Mouse (Mus musculus) heart, embryonic 16.5 days (tissue): ENCODE measurements around the gene Reep3. TPM values are rescaled to one million over a fixed set of nuclear protein-coding genes. Genes with fewer than 3 reads are reported as not detected.

Source experiments
- ATAC-seq: fragments of 200-750 bp; cut with Nextera tagmentation; replicated peaks from 2 replicates; pipeline ENCODE4 v1.8.0; 2017; ENCODE audit warnings: moderate number of reproducible peaks; ENCODE audit not compliant: insufficient read depth, low FRiP score; ENCODE audit errors: extremely low read depth
- H3K27ac ChIP-seq: fragments of 300-500 bp; sonication (generic); 2 replicates; pipeline ENCODE4 v1.5.1; 2014; ENCODE audit warnings: mild to moderate bottlenecking, low read length, control low read depth, moderate library complexity
- H3K27me3 ChIP-seq: fragments of 300-500 bp; sonication (generic); 2 replicates; pipeline ENCODE4 v1.6.1; 2014; ENCODE audit warnings: low read length, mixed read lengths; ENCODE audit not compliant: control insufficient read depth, insufficient read depth
- H3K36me3 ChIP-seq: fragments of 300-500 bp; sonication (generic); 2 replicates; pipeline ENCODE4 v1.6.1; 2014; ENCODE audit not compliant: control insufficient read depth, insufficient read depth
- H3K4me1 ChIP-seq: fragments of 300-500 bp; sonication (generic); 2 replicates; pipeline ENCODE4 v1.6.1; 2014; ENCODE audit warnings: low read length, mixed read lengths; ENCODE audit not compliant: control insufficient read depth, insufficient read depth
- H3K4me2 ChIP-seq: fragments of 300-500 bp; sonication (generic); 2 replicates; pipeline ENCODE4 v1.6.1; 2014; ENCODE audit warnings: low read depth, mild to moderate bottlenecking, control low read depth, low read length
- H3K4me3 ChIP-seq: fragments of 300-500 bp; sonication (generic); 2 replicates; pipeline ENCODE4 v1.5.1; 2014; ENCODE audit warnings: mild to moderate bottlenecking, control low read depth, low read length
- H3K9ac ChIP-seq: fragments of 300-500 bp; sonication (generic); 2 replicates; pipeline ENCODE4 v1.6.1; 2014; ENCODE audit warnings: low read length, control low read depth
- H3K9me3 ChIP-seq: fragments of 300-500 bp; sonication (generic); replicated peaks from 2 replicates; pipeline ENCODE4 v1.6.1; 2016; ENCODE audit warnings: low read length; ENCODE audit not compliant: control insufficient read depth
- WGBS: fragments of 180-500 bp; shearing (Covaris S2); extraction: QIAGEN DNeasy Blood & Tissue Kit; methylation state at CpG from one replicate; pipeline ENCODE4 v1.1.7; 2014; 5-methylcytosine and 5-hydroxymethylcytosine counted together
- polyA plus RNA-seq: library from polyadenylated mRNA; unstranded; fragments of >200 nt; fragmentation: Nextera tagmentation; extraction: Ambion mirVana; gene quantifications from 2 replicates; pipeline ENCODE4 v1.2.1, GENCODE M21; 2015

Gene Reep3
- polyA plus RNA-seq, 1 experiment from 2014 or later: 29.7 TPM

DNA sequence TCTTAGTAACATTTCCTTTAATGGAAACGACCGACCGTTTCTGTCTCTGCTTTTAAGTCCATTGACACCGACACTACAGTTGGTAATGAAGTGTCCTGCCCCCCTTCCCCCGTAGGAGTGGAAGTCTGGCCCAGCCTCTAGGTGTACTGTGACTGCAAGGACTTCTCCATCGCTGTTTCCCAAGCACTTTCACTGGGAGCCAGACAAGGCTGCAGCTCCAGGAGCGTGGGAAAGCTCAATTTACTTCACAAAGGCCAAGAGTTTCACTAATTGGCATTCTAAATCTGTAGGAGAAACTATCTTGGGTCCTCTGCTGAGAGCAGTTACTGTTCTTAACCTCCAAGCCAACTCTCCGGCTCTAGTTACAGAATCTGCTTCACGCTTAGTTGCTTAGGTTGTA lies 43.3 kb downstream of the Reep3 start:
- Histone ChIP-seq H3K27ac (0 out of 2 replicates have a peak overlapping the region, but pooled peaks have one; percentile 24), H3K9ac (no peak overlapping the region), H3K36me3 (no peaks in the 10 kb centered on the region)

DNA sequence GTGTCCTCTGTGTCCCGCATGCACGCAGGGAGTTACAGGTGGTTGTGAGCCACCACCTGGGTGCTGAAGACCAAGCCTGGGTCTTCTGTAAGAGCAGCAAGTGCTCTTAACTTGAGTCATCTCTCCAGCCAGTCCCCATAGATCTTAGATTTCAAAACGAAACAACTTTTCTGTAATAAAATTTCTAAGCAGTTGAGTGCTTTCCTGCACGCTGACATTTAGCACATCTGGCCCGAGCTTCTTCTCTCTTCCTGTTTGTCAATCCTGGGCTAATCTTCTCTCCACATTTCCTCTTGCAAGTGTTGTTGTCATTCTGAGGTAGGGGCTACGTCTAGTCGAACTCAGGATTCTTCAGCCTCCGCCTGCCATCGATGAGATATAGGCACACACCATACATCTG lies 44.3 kb downstream of the Reep3 start:
- no peaks in the 10 kb centered on the region for H3K27me3 ChIP-seq
- H3K27ac ChIP-seq: no peak overlapping the region
- H3K9ac ChIP-seq: no peak overlapping the region
- 66% methylated on average over 9 of the region's 9 CpGs for WGBS
- H3K9me3 ChIP-seq: no peaks in the 10 kb centered on the region
- peaks cover 45% of the 10 kb centered on the region for H3K4me1 ChIP-seq
- ATAC-seq: no peak
- no peaks in the 10 kb centered on the region for H3K36me3 ChIP-seq
- H3K4me3 ChIP-seq: no peak overlapping the region
- no peak overlapping the region for H3K4me2 ChIP-seq

More for the DNA sequence above, 43.3 kb downstream of the Reep3 start:
- Histone ChIP-seq H3K4me1 (peaks cover 54% of the 10 kb centered on the region), H3K4me2 (no peak overlapping the region), H3K9me3 (no peaks in the 10 kb centered on the region), H3K27me3 (no peaks in the 10 kb centered on the region), H3K4me3 (no peak overlapping the region)
- WGBS: 29% methylated on average over 9 of the region's 9 CpGs
- no peak; the same call in 1 of the 2 replicates for ATAC-seq

DNA sequence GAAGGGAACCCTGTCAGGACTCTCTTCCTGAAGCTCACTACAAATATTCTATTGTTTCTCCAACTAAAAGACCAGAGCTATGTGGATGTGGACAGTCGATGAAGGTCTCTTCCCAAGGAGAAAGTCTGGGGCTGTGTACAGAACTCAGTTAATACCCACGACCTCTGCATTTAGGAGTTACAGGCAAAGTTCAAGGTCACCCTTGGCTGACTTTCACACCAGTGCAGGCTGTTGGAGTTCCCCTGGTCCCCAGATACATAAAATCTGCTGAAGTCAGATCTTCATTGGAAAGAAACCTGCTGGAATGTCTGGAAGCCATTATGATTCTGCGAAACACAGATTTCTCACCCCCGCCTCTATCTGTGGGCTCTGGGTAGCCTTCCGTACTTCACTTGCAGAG lies 45.3 kb downstream of the Reep3 start:
- no peaks in the 10 kb centered on the region for H3K27me3 ChIP-seq
- WGBS: 78% methylated on average over 5 of the region's 5 CpGs
- H3K27ac ChIP-seq: peak overlapping the region; percentile 8; the same call in 1 of the 2 replicates
- H3K9me3 ChIP-seq: no peaks in the 10 kb centered on the region
- H3K36me3 ChIP-seq: no peaks in the 10 kb centered on the region
- H3K4me1 ChIP-seq: peaks cover 37% of the 10 kb centered on the region
- no peak overlapping the region for H3K4me2 ChIP-seq
- no peak overlapping the region for H3K4me3 ChIP-seq
- ATAC-seq: no peak
- H3K9ac ChIP-seq: no peak overlapping the region

DNA sequence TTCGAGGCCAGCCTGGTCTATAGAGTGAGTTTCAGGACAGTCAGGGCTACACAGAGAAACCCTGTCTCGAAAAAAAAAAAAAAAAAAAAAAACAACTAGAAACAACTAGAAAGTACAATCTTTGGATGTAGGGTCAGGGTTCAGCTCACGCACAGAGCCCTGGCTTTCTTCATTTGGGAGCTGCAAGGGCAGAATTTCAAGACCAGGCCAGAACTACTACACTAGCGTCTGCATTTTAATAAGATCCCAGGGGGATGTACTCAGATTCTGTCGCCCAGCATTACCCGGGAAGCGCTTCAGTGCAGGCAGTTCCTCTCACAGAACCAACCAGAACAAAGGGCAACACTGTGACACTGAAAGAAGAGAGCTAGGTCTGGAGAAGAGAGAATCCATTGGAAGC lies 46.0 kb downstream of the Reep3 start:
- no peak for ATAC-seq
- no peak overlapping the region for H3K4me3 ChIP-seq
- 78% methylated on average over 6 of the region's 7 CpGs for WGBS

DNA sequence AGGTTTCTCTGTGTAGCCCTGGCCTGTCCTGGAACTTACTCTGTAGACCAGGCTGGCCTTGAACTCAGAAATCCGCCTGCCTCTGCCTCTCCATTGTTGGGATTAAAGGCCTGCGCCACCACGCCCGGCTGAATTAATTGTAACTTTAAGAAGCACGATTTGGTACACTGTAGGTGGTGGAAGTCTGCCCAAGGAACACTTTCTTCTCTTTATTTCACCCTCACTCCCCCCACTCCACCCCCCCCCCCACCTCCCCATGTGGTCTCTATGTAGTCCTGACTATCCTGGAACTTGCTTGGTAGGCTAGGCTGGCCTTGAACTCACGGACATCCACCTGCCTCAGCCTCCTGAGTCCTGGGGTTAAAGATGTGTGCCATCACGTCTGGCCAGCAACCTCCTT lies 47.1 kb downstream of the Reep3 start:
- Histone ChIP-seq H3K4me2 (no peak overlapping the region), H3K27me3 (no peaks in the 10 kb centered on the region), H3K9ac (no peak overlapping the region), H3K36me3 (no peaks in the 10 kb centered on the region), H3K27ac (no peak overlapping the region), H3K4me1 (peaks cover 30% of the 10 kb centered on the region), H3K4me3 (no peak overlapping the region), H3K9me3 (no peaks in the 10 kb centered on the region)
- 95% methylated on average over 7 of the region's 7 CpGs for WGBS
- no peak for ATAC-seq

More for the DNA sequence above, 46.0 kb downstream of the Reep3 start:
- H3K9ac ChIP-seq: no peak overlapping the region
- H3K4me1 ChIP-seq: peaks cover 33% of the 10 kb centered on the region
- no peaks in the 10 kb centered on the region for H3K27me3 ChIP-seq
- H3K4me2 ChIP-seq: no peak overlapping the region
- H3K36me3 ChIP-seq: no peaks in the 10 kb centered on the region
- H3K27ac ChIP-seq: no peak overlapping the region
- H3K9me3 ChIP-seq: no peaks in the 10 kb centered on the region

DNA sequence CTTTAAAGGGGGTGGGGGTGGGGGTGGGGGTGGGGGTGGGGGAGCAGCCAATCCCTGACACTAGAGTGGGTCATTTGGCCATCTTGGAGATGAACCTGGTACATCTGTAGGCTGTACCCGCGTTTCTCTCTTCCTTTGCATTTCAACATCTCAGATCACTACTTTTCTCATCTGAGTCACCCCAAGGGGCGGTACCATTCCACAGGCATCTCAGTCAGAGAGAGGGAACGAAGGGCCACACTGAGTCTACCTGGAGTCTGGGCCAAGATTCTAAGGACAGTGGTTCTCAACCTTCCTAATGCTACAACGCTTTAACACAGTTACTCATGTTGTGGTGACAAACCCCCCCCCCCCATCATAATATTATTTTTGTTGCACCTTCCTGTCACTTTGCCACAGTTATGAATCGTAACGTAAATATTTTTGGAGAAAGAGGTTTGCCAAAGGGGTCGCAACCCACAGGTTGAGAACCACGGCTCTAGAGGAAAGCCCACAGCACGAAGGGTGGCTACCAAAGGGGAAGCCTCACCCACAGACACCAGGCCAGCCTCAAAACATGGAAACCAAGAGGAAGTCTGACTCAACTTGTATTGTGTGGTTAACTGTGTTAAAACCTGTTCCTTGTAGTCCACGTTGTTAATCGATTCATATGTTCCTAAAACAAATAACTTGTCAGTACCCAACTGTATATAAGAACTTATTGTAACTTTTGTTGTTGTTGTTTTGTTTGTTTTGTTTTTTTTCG lies 47.7 kb downstream of the Reep3 start:
- no peak overlapping the region for H3K27ac ChIP-seq
- H3K9ac ChIP-seq: no peak overlapping the region
- no peaks in the 10 kb centered on the region for H3K27me3 ChIP-seq
- H3K4me1 ChIP-seq: peaks cover 34% of the 10 kb centered on the region
- no peak for ATAC-seq
- no peak overlapping the region for H3K4me3 ChIP-seq
- no peaks in the 10 kb centered on the region for H3K9me3 ChIP-seq
- no peak overlapping the region for H3K4me2 ChIP-seq
- H3K36me3 ChIP-seq: no peaks in the 10 kb centered on the region
- WGBS: 79% methylated on average over 13 of the region's 13 CpGs

DNA sequence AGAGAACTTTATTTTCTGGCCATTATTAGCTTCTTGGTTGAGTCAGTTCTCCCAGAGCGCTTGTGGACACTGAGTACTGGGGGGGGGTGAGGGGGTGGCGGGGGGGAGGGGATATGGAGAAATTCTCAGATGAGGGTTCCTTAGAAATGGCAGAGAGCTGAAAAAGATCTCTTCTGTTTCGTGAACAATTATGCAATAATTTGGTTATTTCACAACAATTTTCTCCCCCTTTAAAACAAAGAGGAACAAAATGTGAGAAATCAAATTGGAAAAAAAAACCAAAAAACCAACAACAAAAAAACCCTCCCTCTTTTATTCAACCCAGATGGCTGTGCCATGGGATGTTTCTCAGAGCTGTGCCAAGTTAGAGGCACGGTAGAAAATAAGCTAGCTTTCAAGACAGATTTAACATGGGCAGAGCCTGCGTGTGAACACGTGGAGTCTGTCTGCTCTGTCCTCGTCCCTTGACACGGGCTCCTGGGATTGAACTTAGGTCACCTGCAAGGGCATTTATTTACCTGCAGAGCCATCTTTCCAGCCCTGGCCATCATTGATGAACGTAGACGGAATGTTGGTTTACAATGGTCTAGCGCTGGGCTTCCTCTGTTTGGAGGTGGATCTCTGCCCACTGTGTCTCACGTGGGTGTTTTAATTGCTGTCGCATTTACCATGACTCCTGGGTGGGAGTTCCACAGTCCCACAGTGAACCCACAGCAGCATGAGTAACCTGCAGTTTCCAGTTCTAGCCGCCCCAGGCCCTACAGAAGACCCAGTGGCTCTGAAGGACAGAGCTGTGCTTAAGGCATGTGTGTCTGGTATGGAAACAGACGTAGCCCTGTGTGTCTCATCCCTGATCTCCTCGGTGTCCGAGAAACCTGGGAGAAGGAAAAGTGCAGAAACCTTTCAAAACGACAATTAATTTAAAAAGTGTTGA lies 48.8 kb downstream of the Reep3 start:
- Histone ChIP-seq H3K4me2 (no peak overlapping the region), H3K27ac (no peak overlapping the region), H3K27me3 (no peaks in the 10 kb centered on the region), H3K36me3 (no peaks in the 10 kb centered on the region), H3K4me3 (no peak overlapping the region), H3K9ac (no peak overlapping the region), H3K9me3 (no peaks in the 10 kb centered on the region), H3K4me1 (peaks cover 27% of the 10 kb centered on the region)
- WGBS: 82% methylated on average over 18 of the region's 18 CpGs
- ATAC-seq: no peak

DNA sequence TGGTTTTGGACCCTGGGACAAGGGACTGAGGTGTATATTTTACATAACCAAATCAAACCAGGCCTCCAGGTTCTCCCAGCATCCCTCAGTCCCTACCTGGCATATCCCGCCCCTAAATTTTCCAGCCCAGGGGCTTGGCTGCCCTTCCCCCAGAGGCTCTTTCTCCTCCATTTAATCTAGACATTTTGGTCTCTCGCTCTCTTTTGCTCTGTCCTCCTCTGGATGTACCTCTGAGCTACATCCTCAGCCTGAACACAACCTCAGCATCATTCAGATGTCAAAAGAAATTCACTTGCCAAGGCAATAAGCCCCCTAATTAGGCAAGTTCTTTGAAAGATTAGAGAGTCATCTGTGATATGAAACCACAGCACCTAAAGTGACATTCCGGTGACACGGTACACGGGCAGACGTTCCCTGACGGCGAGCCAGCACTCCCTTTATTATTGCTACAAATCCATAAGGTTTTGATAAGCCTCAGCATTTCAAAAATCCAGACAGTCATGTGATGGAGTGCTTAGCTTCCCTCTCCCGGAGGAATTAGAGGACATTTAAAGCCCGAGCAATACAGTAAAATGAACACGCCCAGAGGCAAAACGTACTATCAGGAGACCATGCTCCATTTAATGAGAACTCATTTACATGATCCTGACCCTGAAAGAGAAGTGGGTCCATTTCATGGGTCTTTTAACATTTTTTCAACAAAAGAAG lies 51.4 kb downstream of the Reep3 start:
- Histone ChIP-seq H3K27ac (0 out of 2 replicates have a peak overlapping the region, but pooled peaks have one; percentile 3), H3K27me3 (no peaks in the 10 kb centered on the region), H3K4me1 (peaks cover 15% of the 10 kb centered on the region), H3K36me3 (no peaks in the 10 kb centered on the region), H3K9me3 (no peaks in the 10 kb centered on the region), H3K4me3 (no peak overlapping the region), H3K4me2 (peak overlapping the region; percentile 34), H3K9ac (no peak overlapping the region)
- no peak for ATAC-seq
- 47% methylated on average over 12 of the region's 12 CpGs for WGBS
